Mouse (Mus musculus) forelimb bud, embryonic 11.5 days (tissue): ENCODE results near the gene Slc39a5.

Source experiments
- DNase-seq: peaks from one replicate; pipeline ENCODE4 v3.0.0-alpha.2; 2012; ENCODE audit warnings: low read depth, low spot score

Gene Slc39a5

GRCm38 (mm10) chr10:128376455-128377211 is 24.4 kb downstream of the Slc39a5 start, which contains the start of gene Ankrd52:
Gene Ankrd52, plus strand, starts transcription at chr10:128377115.
- peak; percentile 67 for DNase-seq

GRCm38 (mm10) chr10:128376099-128376454 is 25.0 kb downstream of the Slc39a5 start:
- DNase-seq, result no peak

- peak; percentile 18 for DNase-seq
These were observed 26.6 kb downstream of the Slc39a5 start for GRCm38 (mm10) chr10:128374393-128374792.

GRCm38 (mm10) chr10:128372989-128373748 is 27.9 kb downstream of the Slc39a5 start:
- no peak for DNase-seq

GRCm38 (mm10) chr10:128372142-128372541 is 28.9 kb downstream of the Slc39a5 start:
- DNase-seq, result no peak

GRCm38 (mm10) chr10:128370601-128371000 is 30.4 kb downstream of the Slc39a5 start:
- peak; percentile 52 for DNase-seq

- no peak for DNase-seq
These were observed 31.0 kb downstream of the Slc39a5 start for GRCm38 (mm10) chr10:128370021-128370420.

- no peak for DNase-seq
These were observed 31.4 kb downstream of the Slc39a5 start for GRCm38 (mm10) chr10:128369599-128369998.

GRCm38 (mm10) chr10:128369218-128369543 is 31.8 kb downstream of the Slc39a5 start:
- DNase-seq, result no peak

GRCm38 (mm10) chr10:128368402-128369217 is 32.4 kb downstream of the Slc39a5 start, which contains the start of gene Coq10a:
Gene Coq10a, minus strand, starts transcription at chr10:128368997.
- DNase-seq, result peak; percentile 84

GRCm38 (mm10) chr10:128367899-128368401 is 33.1 kb downstream of the Slc39a5 start:
- no peak for DNase-seq

GRCm38 (mm10) chr10:128362568-128362967 is 38.5 kb downstream of the Slc39a5 start:
- peak; percentile 53 for DNase-seq

- DNase-seq, result no peak
These were observed 39.2 kb downstream of the Slc39a5 start for GRCm38 (mm10) chr10:128361836-128362235.

GRCm38 (mm10) chr10:128359226-128359625 is 41.8 kb downstream of the Slc39a5 start:
- DNase-seq, result no peak

- peak; percentile 43 for DNase-seq
These were observed 42.2 kb downstream of the Slc39a5 start for GRCm38 (mm10) chr10:128358796-128359195.

GRCm38 (mm10) chr10:128347541-128347940 is 53.5 kb downstream of the Slc39a5 start:
- no peak for DNase-seq
